Mouse (Mus musculus) CH12.LX (cell line): ENCODE results near the gene Commd1. TPM values are rescaled to one million over a fixed set of nuclear protein-coding genes. Genes with fewer than 3 reads are reported as not detected.

Experiments used
- DNase-seq: peaks from one replicate; pipeline ENCODE4 v3.0.0-alpha.2; 2013; ENCODE audit errors: extremely low read depth
- H3K27ac ChIP-seq: 2 replicates; pipeline ENCODE4 v1.5.1; 2012; ENCODE audit warnings: low read depth, mild to moderate bottlenecking, control low read depth, moderate library complexity; ENCODE audit not compliant: insufficient read depth
- H3K27me3 ChIP-seq: replicated peaks from 2 replicates; pipeline ENCODE3; 2012; ENCODE audit warnings: inconsistent platforms
- H3K36me3 ChIP-seq, 2 experiments: replicated peaks in 1 of 2; 2 replicates each; pipeline versions ENCODE3 to v1.6.1; 2012; ENCODE audit warnings: inconsistent platforms in 1 of 2, low read length in 1 of 2, mild to moderate bottlenecking in 1 of 2, mixed read lengths in 1 of 2, moderate library complexity in 1 of 2; ENCODE audit not compliant: control insufficient read depth in 1 of 2, insufficient read depth in 1 of 2
- H3K4me1 ChIP-seq, 2 experiments: 2 replicates each; pipeline ENCODE4 v1.6.1; 2012; ENCODE audit warnings: inconsistent platforms in 1 of 2, moderate library complexity in 1 of 2; ENCODE audit not compliant: insufficient read depth in 2 of 2, control insufficient read depth in 1 of 2
- H3K4me2 ChIP-seq: 2 replicates; pipeline ENCODE4 v1.6.1; 2012; ENCODE audit warnings: low read depth, mild to moderate bottlenecking, control low read depth; ENCODE audit not compliant: poor library complexity, insufficient read depth, severe bottlenecking
- H3K4me3 ChIP-seq, 3 experiments: fragments of 150-350 bp in 1 of 3; sonication (generic) in 1 of 3; replicated peaks in 1 of 3; 2 replicates each; pipeline versions ENCODE3 to v1.5.1; 2011 to 2012; ENCODE audit warnings: low read depth in 2 of 3, low read length in 2 of 3, mild to moderate bottlenecking in 2 of 3, moderate library complexity in 2 of 3, control low read depth in 1 of 3, improper control_type of control experiment in 1 of 3, inconsistent platforms in 1 of 3, mixed read lengths in 1 of 3; ENCODE audit not compliant: poor library complexity in 1 of 3
- H3K79me2 ChIP-seq: replicated peaks from 2 replicates; pipeline ENCODE4 v1.6.1; 2012; ENCODE audit warnings: mild to moderate bottlenecking, moderate library complexity; ENCODE audit not compliant: control insufficient read depth, poor library complexity, insufficient read depth, severe bottlenecking; ENCODE audit errors: extremely low read depth
- H3K9ac ChIP-seq: 2 replicates; pipeline ENCODE4 v1.6.1; 2012; ENCODE audit warnings: low read depth, mild to moderate bottlenecking, control low read depth, moderate library complexity; ENCODE audit not compliant: insufficient read depth
- H3K9me3 ChIP-seq: replicated peaks from 2 replicates; pipeline ENCODE3; 2012; ENCODE audit warnings: low read length, inconsistent platforms, mixed read lengths
- BHLHE40 ChIP-seq: IDR thresholded peaks from 2 replicates; pipeline ENCODE4 v1.6.1; 2011; ENCODE audit warnings: mild to moderate bottlenecking, low read depth, low read length, improper control_type of control experiment
- CHD1 ChIP-seq: IDR thresholded peaks from 2 replicates; pipeline ENCODE4 v1.6.1; 2012; ENCODE audit warnings: low read depth, low read length, improper control_type of control experiment, inconsistent platforms
- CHD2 ChIP-seq: IDR thresholded peaks from 2 replicates; pipeline ENCODE4 v1.6.1; 2011; ENCODE audit warnings: low read length, improper control_type of control experiment
- CTCF ChIP-seq, 2 experiments: IDR thresholded peaks in 1 of 2; conservative IDR thresholded peaks in 1 of 2; 2 replicates each; pipeline ENCODE4 v1.5.1; 2011 to 2012; ENCODE audit warnings: low read depth in 2 of 2, low read length in 2 of 2, improper control_type of control experiment in 1 of 2, inconsistent platforms in 1 of 2, mild to moderate bottlenecking in 1 of 2, moderate library complexity in 1 of 2
- E2F4 ChIP-seq: IDR thresholded peaks from 2 replicates; pipeline ENCODE4 v1.6.1; 2011; ENCODE audit warnings: low read depth, low read length, improper control_type of control experiment; ENCODE audit not compliant: insufficient replicate concordance
- EP300 ChIP-seq: IDR thresholded peaks from 2 replicates; pipeline ENCODE4 v1.6.1; 2011; ENCODE audit warnings: low read length, improper control_type of control experiment
- ETS1 ChIP-seq: conservative IDR thresholded peaks from 2 replicates; pipeline ENCODE4 v1.6.1; 2012; ENCODE audit warnings: low read depth, mild to moderate bottlenecking, inconsistent platforms, low read length, improper control_type of control experiment, moderate library complexity
- GABPA ChIP-seq: IDR thresholded peaks from 2 replicates; pipeline ENCODE4 v1.6.1; 2012; ENCODE audit warnings: low read depth, low read length, improper control_type of control experiment, inconsistent platforms; ENCODE audit not compliant: insufficient replicate concordance
- HCFC1 ChIP-seq: IDR thresholded peaks from 2 replicates; pipeline ENCODE4 v1.6.1; 2012; ENCODE audit warnings: low read depth, mild to moderate bottlenecking, inconsistent platforms, low read length, improper control_type of control experiment
- IRF4 ChIP-seq: IDR thresholded peaks from 2 replicates; pipeline ENCODE4 v1.6.1; 2014; ENCODE audit warnings: low read depth, mild to moderate bottlenecking, inconsistent platforms, low read length, improper control_type of control experiment
- JUND ChIP-seq: conservative IDR thresholded peaks from 2 replicates; pipeline ENCODE4 v1.6.1; 2011; ENCODE audit warnings: low read depth, low read length, improper control_type of control experiment
- KAT2A ChIP-seq: IDR thresholded peaks from 2 replicates; pipeline ENCODE4 v1.6.1; 2012; ENCODE audit warnings: low read length, improper control_type of control experiment, inconsistent platforms; ENCODE audit not compliant: insufficient replicate concordance
- MAFK ChIP-seq: IDR thresholded peaks from 2 replicates; pipeline ENCODE4 v1.6.1; 2011; ENCODE audit warnings: low read length, improper control_type of control experiment; ENCODE audit not compliant: insufficient replicate concordance
- MAX ChIP-seq: IDR thresholded peaks from 2 replicates; pipeline ENCODE4 v1.6.1; 2011; ENCODE audit warnings: low read length, improper control_type of control experiment
- MAZ ChIP-seq: IDR thresholded peaks from 2 replicates; pipeline ENCODE4 v1.6.1; 2012; ENCODE audit warnings: low read depth, mild to moderate bottlenecking, inconsistent platforms, low read length, improper control_type of control experiment, moderate library complexity
- MEF2A ChIP-seq: IDR thresholded peaks from 2 replicates; pipeline ENCODE4 v1.6.1; 2014; ENCODE audit warnings: low read depth, mild to moderate bottlenecking, inconsistent platforms, low read length, improper control_type of control experiment, borderline replicate concordance
- NELFE ChIP-seq: IDR thresholded peaks from 2 replicates; pipeline ENCODE4 v1.6.1; 2011; ENCODE audit warnings: low read depth, low read length, improper control_type of control experiment
- PAX5 ChIP-seq: IDR thresholded peaks from 2 replicates; pipeline ENCODE4 v1.6.1; 2012; ENCODE audit warnings: low read length, inconsistent platforms, mixed read lengths
- POLR2A ChIP-seq: IDR thresholded peaks from 2 replicates; pipeline ENCODE4 v1.6.1; 2011; ENCODE audit warnings: low read depth, mild to moderate bottlenecking, improper control_type of control experiment, low read length
- RAD21 ChIP-seq: IDR thresholded peaks from 2 replicates; pipeline ENCODE4 v1.6.1; 2011; ENCODE audit warnings: low read depth, mild to moderate bottlenecking, low read length, improper control_type of control experiment, moderate library complexity
- RCOR1 ChIP-seq: conservative IDR thresholded peaks from 2 replicates; pipeline ENCODE4 v1.6.1; 2012; ENCODE audit warnings: low read depth, mild to moderate bottlenecking, inconsistent platforms, low read length, improper control_type of control experiment
- SIN3A ChIP-seq: IDR thresholded peaks from 2 replicates; pipeline ENCODE4 v1.6.1; 2012; ENCODE audit warnings: low read length, improper control_type of control experiment, inconsistent platforms
- SMC3 ChIP-seq: IDR thresholded peaks from 2 replicates; pipeline ENCODE4 v1.6.1; 2011; ENCODE audit warnings: low read depth, low read length, improper control_type of control experiment
- TBP ChIP-seq: conservative IDR thresholded peaks from 2 replicates; pipeline ENCODE4 v1.6.1; 2011; ENCODE audit warnings: low read depth, low read length, improper control_type of control experiment
- TCF12 ChIP-seq: IDR thresholded peaks from 2 replicates; pipeline ENCODE4 v1.6.1; 2014; ENCODE audit warnings: low read depth, mild to moderate bottlenecking, inconsistent platforms, low read length, improper control_type of control experiment
- UBTF ChIP-seq: IDR thresholded peaks from 2 replicates; pipeline ENCODE4 v1.6.1; 2012; ENCODE audit warnings: low read depth, mild to moderate bottlenecking, inconsistent platforms, low read length, improper control_type of control experiment, moderate library complexity
- USF2 ChIP-seq: conservative IDR thresholded peaks from 2 replicates; pipeline ENCODE4 v1.6.1; 2011; ENCODE audit warnings: low read depth, low read length, improper control_type of control experiment
- ZC3H11A ChIP-seq: IDR thresholded peaks from 2 replicates; pipeline ENCODE4 v1.6.1; 2012; ENCODE audit warnings: low read depth, mild to moderate bottlenecking, inconsistent platforms, low read length, improper control_type of control experiment
- ZMIZ1 ChIP-seq: IDR thresholded peaks from 2 replicates; pipeline ENCODE4 v1.6.1; 2012; ENCODE audit warnings: low read depth, mild to moderate bottlenecking, inconsistent platforms, low read length, improper control_type of control experiment
- ZNF384 ChIP-seq: IDR thresholded peaks from 2 replicates; pipeline ENCODE4 v1.6.1; 2012; ENCODE audit warnings: low read depth, low read length, improper control_type of control experiment, inconsistent platforms
- dilution Hi-C: fragments of 300-500 bp; cut with MboI; formaldehyde crosslinking; loops from 2 replicates; pipeline ENCODE4 v1.14.3; 2020; ENCODE audit warnings: low sequenced_read_pairs; ENCODE audit not compliant: extremely low pct_unique_long_range_greater_than_20kb, extremely low pct_ligation_motif_present
- in situ Hi-C: fragments of 300-500 bp; cut with MboI; formaldehyde crosslinking; loops from 3 replicates; pipeline ENCODE4 v1.14.3; 2019; ENCODE audit warnings: low sequenced_read_pairs, low pct_ligation_motif_present, low pct_unique_long_range_greater_than_20kb, mixed read lengths
- polyA plus RNA-seq: library from polyadenylated mRNA; unstranded; fragments of >175 nt; gene quantifications from 2 replicates; pipeline ENCODE4 v1.2.1, GENCODE M21; 2012; ENCODE audit warnings: low read depth; ENCODE audit not compliant: insufficient read length
- total RNA-seq, 2 experiments: library from RNA; depleted of rRNA; stranded (reverse); fragments of 300-350 nt in 1 of 2; fragments of >200 nt in 1 of 2; gene quantifications; 2 replicates each; pipeline ENCODE4 v1.2.3; 2012 to 2014

Commd1 gene
- total and polyA plus RNA-seq, 3 experiments, result 109 to 163 (median 113) TPM

DNA sequence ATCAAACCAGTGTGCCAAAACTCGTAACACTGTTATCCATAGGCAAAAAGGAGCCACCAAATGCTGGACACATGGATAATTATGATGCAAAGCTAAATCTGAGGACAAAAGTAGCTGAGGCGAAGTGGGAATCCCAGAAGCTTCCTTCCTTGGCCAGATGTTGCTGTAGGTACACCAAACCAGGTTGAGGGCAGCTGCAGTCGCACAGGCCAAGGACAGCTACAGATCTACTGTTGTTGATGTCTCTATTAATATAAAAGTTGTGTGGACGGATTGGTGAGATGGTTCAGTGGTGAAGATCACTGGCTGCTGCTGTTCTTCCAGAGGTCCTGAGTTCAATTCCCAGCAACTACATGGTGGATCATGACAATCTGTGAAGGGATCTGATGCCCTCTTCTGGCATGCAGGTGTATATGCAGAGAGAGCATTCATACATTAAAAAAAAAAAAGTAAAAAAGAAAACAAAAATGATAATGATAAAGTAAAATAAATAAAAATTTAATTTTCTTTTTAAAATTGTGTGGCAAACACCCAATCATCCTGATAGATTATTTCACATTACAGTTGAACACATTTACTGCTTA lies 24.3 kb downstream of the Commd1 start:
- Histone ChIP-seq H3K9ac (no peak overlapping the region), H3K9me3 (no peaks in the 10 kb centered on the region), H3K27me3 (no peaks in the 10 kb centered on the region), H3K4me3 (no peak overlapping the region), H3K4me2 (no peak overlapping the region)
- no peak for DNase-seq
- in situ Hi-C loops, result loop anchor here (5.0 to 10.0 kb wide), 2 partner anchors 326 to 733 kb away; no protein-coding TSS in a partner anchor
- peak; percentile 61 for TF ChIP-seq ZC3H11A
- no peak for TF ChIP-seq KAT2A
- peak; percentile 39 to 76 for TF ChIP-seq CTCF (conservative IDR thresholded peaks at IDR 0.05 in 1 of 2, IDR thresholded peaks at IDR 0.05 in 1 of 2; ENCODE audit: low read depth in 2 of 2, low read length in 2 of 2)
- peak; percentile 83 for TF ChIP-seq SMC3
- peak; percentile 81 for TF ChIP-seq RAD21
- no peak for TF ChIP-seq ZMIZ1
- TF ChIP-seq ZNF384, result peak; percentile 93
- TF ChIP-seq, all 38 proteins: peak for 5
- dilution Hi-C loops, result no loop called here
- H3K79me2 ChIP-seq, result peaks cover 2% of the 10 kb centered on the region; the same call in 1 of the 2 replicates
- peaks cover 0 to 30% of the 10 kb centered on the region in 2 experiments for H3K36me3 ChIP-seq
- H3K4me1 ChIP-seq, result peaks cover 7 to 35% of the 10 kb centered on the region in 2 experiments; a peak in 3 of 4 replicates
- H3K27ac ChIP-seq, result no peak overlapping the region

DNA sequence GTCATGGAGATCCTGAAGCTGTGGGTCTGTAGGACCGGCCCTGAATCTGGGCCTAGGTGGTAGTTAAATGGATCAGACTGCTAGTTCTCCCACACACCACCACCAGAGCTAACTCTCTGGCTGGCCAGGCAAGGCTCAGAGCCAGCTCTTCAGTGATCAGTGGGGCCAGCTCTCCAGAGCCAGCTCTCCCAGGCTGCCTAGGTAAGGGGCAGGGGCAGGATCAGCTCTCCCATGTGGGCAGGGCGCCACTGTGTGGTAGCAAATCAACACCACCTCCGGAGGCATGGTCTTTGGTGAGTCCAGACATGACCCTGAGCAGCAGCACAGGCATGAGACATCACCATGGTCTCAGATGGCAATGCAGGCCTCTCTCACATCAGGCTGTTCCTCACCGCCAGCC lies 25.4 kb downstream of the Commd1 start:
- Histone ChIP-seq H3K9me3 (no peaks in the 10 kb centered on the region), H3K4me3 (no peak overlapping the region), H3K36me3 (peaks cover 0 to 30% of the 10 kb centered on the region in 2 experiments), H3K27me3 (no peaks in the 10 kb centered on the region), H3K27ac (no peak overlapping the region), H3K9ac (no peak overlapping the region), H3K79me2 (peaks cover 2% of the 10 kb centered on the region; the same call in 1 of the 2 replicates), H3K4me2 (no peak overlapping the region), H3K4me1 (peaks cover 12 to 46% of the 10 kb centered on the region in 2 experiments; a peak in 3 of 4 replicates)
- dilution Hi-C loops, result no loop called here
- peak; percentile 87 for DNase-seq
- in situ Hi-C loops, result loop anchor here (5.0 to 10.0 kb wide), 2 partner anchors 325 to 732 kb away; no protein-coding TSS in a partner anchor
- no peak for TF ChIP-seq MAFK
- TF ChIP-seq ZC3H11A, result peak; percentile 100
- TF ChIP-seq NELFE, result peak; percentile 31; the same call in 1 of the 2 replicates
- no peak for TF ChIP-seq RCOR1
- TF ChIP-seq GABPA, result no peak
- TF ChIP-seq RAD21, result no peak; the same call in none of the 2 replicates
- TF ChIP-seq IRF4, result peak; percentile 50
- TF ChIP-seq UBTF, result no peak
- TF ChIP-seq CHD2, result no peak
- no peak for TF ChIP-seq MAX
- TF ChIP-seq ZNF384, result no peak; the same call in 1 of the 2 replicates
- TF ChIP-seq POLR2A, result no peak
- TF ChIP-seq E2F4, result no peak
- peak; percentile 43 to 97 for TF ChIP-seq CTCF (conservative IDR thresholded peaks at IDR 0.05 in 1 of 2, IDR thresholded peaks at IDR 0.05 in 1 of 2; ENCODE audit: low read depth in 2 of 2, low read length in 2 of 2)
- no peak; the same call in 1 of the 2 replicates for TF ChIP-seq MEF2A
- TF ChIP-seq MAZ, result no peak
- TF ChIP-seq CHD1, result no peak
- no peak; the same call in 1 of the 2 replicates for TF ChIP-seq SIN3A
- no peak for TF ChIP-seq BHLHE40
- TF ChIP-seq ETS1, result no peak
- no peak for TF ChIP-seq USF2
- no peak for TF ChIP-seq PAX5
- no peak for TF ChIP-seq TBP
- TF ChIP-seq KAT2A, result no peak
- peak; percentile 100 for TF ChIP-seq SMC3
- TF ChIP-seq ZMIZ1, result no peak
- no peak for TF ChIP-seq HCFC1
- no peak for TF ChIP-seq EP300
- TF ChIP-seq TCF12, result no peak
- TF ChIP-seq JUND, result no peak
